Mouse (Mus musculus) embryonic facial prominence, embryonic 14.5 days (tissue): ENCODE measurements around the gene Krtap19-4. TPM values are rescaled to one million over a fixed set of nuclear protein-coding genes. Genes with fewer than 3 reads are reported as not detected.

Experiments used
- ATAC-seq: fragments of 200-750 bp; cut with Nextera tagmentation; 2 replicates; pipeline ENCODE4 v1.8.0; 2017; ENCODE audit warnings: low read depth, moderate number of reproducible peaks, moderate TSS enrichment
- DNase-seq: peaks from one replicate; pipeline ENCODE4 v3.0.0-alpha.2; 2015; ENCODE audit warnings: low spot score
- H3K27ac ChIP-seq: fragments of 300-500 bp; sonication (generic); replicated peaks from 2 replicates; pipeline ENCODE4 v1.5.1; 2014; ENCODE audit warnings: low read depth, mild to moderate bottlenecking, low read length, moderate library complexity
- H3K27me3 ChIP-seq: fragments of 300-500 bp; sonication (generic); replicated peaks from 2 replicates; pipeline ENCODE4 v1.6.1; 2014; ENCODE audit warnings: low read length; ENCODE audit not compliant: control insufficient read depth, insufficient read depth
- H3K36me3 ChIP-seq: fragments of 300-500 bp; sonication (generic); 2 replicates; pipeline ENCODE4 v1.6.1; 2014; ENCODE audit warnings: low read length, mixed read lengths; ENCODE audit not compliant: control insufficient read depth, insufficient read depth
- H3K4me1 ChIP-seq: fragments of 300-500 bp; sonication (generic); 2 replicates; pipeline ENCODE4 v1.6.1; 2014; ENCODE audit warnings: antibody characterized with exemption, low read length; ENCODE audit not compliant: control insufficient read depth, insufficient read depth
- H3K4me2 ChIP-seq: fragments of 300-500 bp; sonication (generic); 2 replicates; pipeline ENCODE4 v1.6.1; 2014; ENCODE audit warnings: low read depth, mild to moderate bottlenecking, low read length, moderate library complexity, mixed read lengths
- H3K4me3 ChIP-seq: fragments of 300-500 bp; sonication (generic); 2 replicates; pipeline ENCODE4 v1.5.1; 2014; ENCODE audit warnings: low read depth, mild to moderate bottlenecking, low read length
- H3K9ac ChIP-seq: fragments of 300-500 bp; sonication (generic); 2 replicates; pipeline ENCODE4 v1.6.1; 2014; ENCODE audit warnings: low read depth, mild to moderate bottlenecking, low read length, moderate library complexity, mixed read lengths
- H3K9me3 ChIP-seq: fragments of 300-500 bp; sonication (generic); 2 replicates; pipeline ENCODE4 v1.6.1; 2016; ENCODE audit warnings: low read length; ENCODE audit not compliant: control insufficient read depth
- WGBS: fragments of 180-500 bp; shearing (Covaris S2); extraction: QIAGEN DNeasy Blood & Tissue Kit; methylation state at CpG from one replicate; pipeline ENCODE4 v1.1.7; 2014; 5-methylcytosine and 5-hydroxymethylcytosine counted together
- polyA plus RNA-seq: library from polyadenylated mRNA; unstranded; fragments of >200 nt; fragmentation: Nextera tagmentation; extraction: Ambion mirVana; gene quantifications from 2 replicates; pipeline ENCODE4 v1.2.1, GENCODE M21; 2014

The Krtap19-4 gene
- polyA plus RNA-seq, 1 experiment from 2014 or later: not detected

DNA sequence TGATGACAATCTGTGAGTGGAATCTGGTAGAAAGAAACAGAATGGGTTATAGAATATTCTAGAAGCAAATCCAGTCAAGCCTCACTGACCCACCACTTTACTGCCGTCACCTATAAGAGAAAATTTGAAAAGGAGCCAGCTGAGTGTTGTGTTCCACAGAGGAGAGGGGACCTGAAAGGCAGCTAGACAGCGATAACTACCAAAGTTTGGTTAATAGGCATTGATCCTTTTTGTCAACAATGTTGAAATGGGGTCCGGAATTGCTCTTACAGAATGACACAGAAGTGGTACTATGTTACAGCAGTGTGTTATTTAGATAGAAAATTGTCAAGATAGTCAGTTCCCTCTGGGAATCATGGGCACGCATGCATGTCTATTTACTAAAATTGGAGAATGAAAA, 36.3 kb downstream of the Krtap19-4 start:
- no peaks in the 10 kb centered on the region for H3K9me3 ChIP-seq
- H3K27me3 ChIP-seq: no peaks in the 10 kb centered on the region
- no peaks in the 10 kb centered on the region for H3K4me1 ChIP-seq
- DNase-seq (no peak), ATAC-seq (no peak)
- H3K4me2 ChIP-seq: no peak overlapping the region
- H3K36me3 ChIP-seq: no peaks in the 10 kb centered on the region
- 78% methylated on average over 4 of the region's 4 CpGs for WGBS
- H3K9ac ChIP-seq: no peak overlapping the region
- H3K27ac ChIP-seq: no peak overlapping the region
- H3K4me3 ChIP-seq: no peak overlapping the region

DNA sequence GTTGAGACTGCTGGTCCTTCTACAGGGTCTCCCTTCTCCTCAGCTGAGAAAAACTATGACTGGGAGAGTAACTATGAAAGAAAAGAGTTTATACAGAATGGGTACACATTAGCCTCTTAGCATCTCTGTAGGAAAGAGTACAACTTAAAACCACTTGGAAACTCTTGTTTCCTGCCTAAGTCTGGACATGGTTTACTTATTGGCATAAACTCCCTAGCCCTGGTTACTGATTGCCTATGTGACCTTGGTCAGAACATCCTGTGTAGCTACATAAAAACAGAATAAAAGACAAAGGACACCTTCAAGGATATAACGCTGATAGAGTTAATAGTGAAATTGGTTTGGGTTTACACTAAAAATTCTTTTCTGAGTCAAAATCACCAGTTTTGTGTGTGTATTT, 37.5 kb downstream of the Krtap19-4 start:
- Histone ChIP-seq H3K4me1 (no peaks in the 10 kb centered on the region), H3K4me2 (no peak overlapping the region), H3K27ac (no peak overlapping the region), H3K9ac (no peak overlapping the region), H3K4me3 (no peak overlapping the region), H3K36me3 (no peaks in the 10 kb centered on the region), H3K9me3 (no peaks in the 10 kb centered on the region), H3K27me3 (no peaks in the 10 kb centered on the region)
- DNase-seq (no peak), ATAC-seq (no peak)
- 94% methylated on average over 1 of the region's 1 CpGs for WGBS

Other genes with a start within 250 kb of the Krtap19-4 start
- gene Krtap26-1, start 237.3 kb downstream of the Krtap19-4 start, polyA plus RNA-seq: 0.42 TPM in 1 of 2 replicates, not detected in the other
- not detected in 2 replicates for gene Krtap27-1, start 213.4 kb downstream of the Krtap19-4 start, polyA plus RNA-seq
- gene 2310061N02Rik, start 177.1 kb downstream of the Krtap19-4 start, polyA plus RNA-seq: not detected in 2 replicates
- not detected in 2 replicates for gene Krtap13-1, start 156.2 kb downstream of the Krtap19-4 start, polyA plus RNA-seq
- gene Krtap13, start 133.5 kb downstream of the Krtap19-4 start, polyA plus RNA-seq: 0.51 TPM in 1 of 2 replicates, not detected in the other
- 1.8 TPM in 1 of 2 replicates, not detected in the other for gene 2310034C09Rik, start 126.2 kb downstream of the Krtap19-4 start, polyA plus RNA-seq
- gene 2310057N15Rik, start 110.9 kb downstream of the Krtap19-4 start, polyA plus RNA-seq: not detected in 2 replicates
- not detected in 2 replicates for gene Gm5965, start 107.2 kb downstream of the Krtap19-4 start, polyA plus RNA-seq
- not detected in 2 replicates for gene Gm20741, start 72.9 kb downstream of the Krtap19-4 start, polyA plus RNA-seq
- gene Krtap15, start 64.9 kb downstream of the Krtap19-4 start, polyA plus RNA-seq: not detected in 2 replicates
- gene Krtap14, start 58.9 kb downstream of the Krtap19-4 start, polyA plus RNA-seq: not detected in 2 replicates
- gene Krtap19-1, start 15.7 kb downstream of the Krtap19-4 start, polyA plus RNA-seq: not detected in 2 replicates
- gene Krtap19-2, start 10.8 kb downstream of the Krtap19-4 start, polyA plus RNA-seq: not detected in 2 replicates
- not detected in 2 replicates for gene Krtap19-3, start 7.1 kb downstream of the Krtap19-4 start, polyA plus RNA-seq
- gene Krtap19-5, start 11.4 kb upstream of the Krtap19-4 start, polyA plus RNA-seq: not detected in 2 replicates
- not detected in 2 replicates for gene Krtap19-9b, start 47.2 kb upstream of the Krtap19-4 start, polyA plus RNA-seq
- gene Krtap16-3, start 77.8 kb upstream of the Krtap19-4 start, polyA plus RNA-seq: not detected in 2 replicates
- not detected in 2 replicates for gene Krtap22-2, start 125.7 kb upstream of the Krtap19-4 start, polyA plus RNA-seq
- gene Gm10229, start 130.2 kb upstream of the Krtap19-4 start, polyA plus RNA-seq: 0.33 TPM in 1 of 2 replicates, not detected in the other
- gene Krtap6-1, start 146.6 kb upstream of the Krtap19-4 start, polyA plus RNA-seq: not detected in 2 replicates
- not detected in 2 replicates for gene Gm10228, start 156.4 kb upstream of the Krtap19-4 start, polyA plus RNA-seq
- gene Krtap6-5, start 162.8 kb upstream of the Krtap19-4 start, polyA plus RNA-seq: not detected in 2 replicates
- not detected in 2 replicates for gene 1110025L11Rik, start 178.9 kb upstream of the Krtap19-4 start, polyA plus RNA-seq
- gene Krtap6-3, start 198.9 kb upstream of the Krtap19-4 start, polyA plus RNA-seq: not detected in 2 replicates